Mouse (Mus musculus) CH12.LX (cell line): ENCODE data around the gene Tmc3.

Experiments used
- CHD2 ChIP-seq: IDR thresholded peaks from 2 replicates; pipeline ENCODE4 v1.6.1; 2011; ENCODE audit warnings: low read length, improper control_type of control experiment
- CTCF ChIP-seq, 2 experiments: IDR thresholded peaks in 1 of 2; conservative IDR thresholded peaks in 1 of 2; 2 replicates each; pipeline ENCODE4 v1.5.1; 2011 to 2012; ENCODE audit warnings: low read depth in 2 of 2, low read length in 2 of 2, improper control_type of control experiment in 1 of 2, inconsistent platforms in 1 of 2, mild to moderate bottlenecking in 1 of 2, moderate library complexity in 1 of 2
- ELF1 ChIP-seq: IDR thresholded peaks from 2 replicates; pipeline ENCODE4 v1.6.1; 2014; ENCODE audit warnings: low read depth, mild to moderate bottlenecking, inconsistent platforms, low read length, improper control_type of control experiment
- HCFC1 ChIP-seq: IDR thresholded peaks from 2 replicates; pipeline ENCODE4 v1.6.1; 2012; ENCODE audit warnings: low read depth, mild to moderate bottlenecking, inconsistent platforms, low read length, improper control_type of control experiment
- MAX ChIP-seq: IDR thresholded peaks from 2 replicates; pipeline ENCODE4 v1.6.1; 2011; ENCODE audit warnings: low read length, improper control_type of control experiment
- MAZ ChIP-seq: IDR thresholded peaks from 2 replicates; pipeline ENCODE4 v1.6.1; 2012; ENCODE audit warnings: low read depth, mild to moderate bottlenecking, inconsistent platforms, low read length, improper control_type of control experiment, moderate library complexity
- NELFE ChIP-seq: IDR thresholded peaks from 2 replicates; pipeline ENCODE4 v1.6.1; 2011; ENCODE audit warnings: low read depth, low read length, improper control_type of control experiment
- POLR2A ChIP-seq: IDR thresholded peaks from 2 replicates; pipeline ENCODE4 v1.6.1; 2011; ENCODE audit warnings: low read depth, mild to moderate bottlenecking, improper control_type of control experiment, low read length
- POLR2AphosphoS2 ChIP-seq: IDR thresholded peaks from 2 replicates; pipeline ENCODE4 v1.6.1; 2011; ENCODE audit warnings: low read depth, low read length, improper control_type of control experiment
- ZNF384 ChIP-seq: IDR thresholded peaks from 2 replicates; pipeline ENCODE4 v1.6.1; 2012; ENCODE audit warnings: low read depth, low read length, improper control_type of control experiment, inconsistent platforms

GRCm38 (mm10) chr7:83661031-83661430 lies 76.3 kb downstream of the Tmc3 start:
- TF ChIP-seq POLR2A, result no peak
- peak; percentile 62 for TF ChIP-seq MAX
- no peak for TF ChIP-seq ELF1
- TF ChIP-seq HCFC1, result no peak
- TF ChIP-seq CTCF (conservative IDR thresholded peaks at IDR 0.05 in 1 of 2, IDR thresholded peaks at IDR 0.05 in 1 of 2; ENCODE audit: low read depth in 2 of 2, low read length in 2 of 2), result no peak
- no peak for TF ChIP-seq POLR2AphosphoS2
- TF ChIP-seq CHD2, result no peak
- TF ChIP-seq ZNF384, result no peak
- no peak for TF ChIP-seq MAZ
- TF ChIP-seq NELFE, result no peak
